Mouse (Mus musculus) liver, adult 2 months (tissue): Measurements from ENCODE around the gene Med21. TPM values are rescaled to one million over a fixed set of nuclear protein-coding genes. Genes with fewer than 3 reads are reported as not detected.

ENCODE experiments used
- DNase-seq: peaks from one replicate; pipeline ENCODE4 v3.0.0-alpha.2; 2011; ENCODE audit warnings: low read depth, low spot score; ENCODE audit errors: extremely low read depth
- H3K27ac ChIP-seq: fragments of 200-500 bp; replicated peaks from 2 replicates; pipeline ENCODE4 v1.5.1; 2012; ENCODE audit warnings: low read depth, mild to moderate bottlenecking, control low read depth, inconsistent platforms, low read length; ENCODE audit not compliant: insufficient read depth
- H3K27me3 ChIP-seq: fragments of 200-500 bp; 2 replicates; pipeline ENCODE4 v1.6.1; 2012; ENCODE audit warnings: mild to moderate bottlenecking, moderate library complexity, low read length, inconsistent platforms; ENCODE audit not compliant: control insufficient read depth, insufficient read depth
- H3K36me3 ChIP-seq: fragments of 200-500 bp; 2 replicates; pipeline ENCODE4 v1.6.1; 2012; ENCODE audit warnings: low read length, inconsistent platforms; ENCODE audit not compliant: control insufficient read depth, insufficient read depth
- H3K4me1 ChIP-seq: fragments of 200-500 bp; 2 replicates; pipeline ENCODE4 v1.6.1; 2011; ENCODE audit warnings: low read length; ENCODE audit not compliant: control insufficient read depth, insufficient read depth
- H3K4me3 ChIP-seq: fragments of 200-500 bp; 2 replicates; pipeline ENCODE4 v1.5.1; 2011; ENCODE audit warnings: low read depth, mild to moderate bottlenecking, control low read depth, low read length, moderate library complexity; ENCODE audit not compliant: insufficient read depth
- H3K79me2 ChIP-seq: fragments of 200-500 bp; 2 replicates; pipeline ENCODE4 v1.6.1; 2012; ENCODE audit warnings: inconsistent platforms, mild to moderate bottlenecking, low read length, moderate library complexity; ENCODE audit not compliant: control insufficient read depth, insufficient read depth
- H3K9ac ChIP-seq: fragments of 200-500 bp; 2 replicates; pipeline ENCODE4 v1.6.1; 2012; ENCODE audit warnings: low read depth, mild to moderate bottlenecking, control low read depth, inconsistent platforms, low read length
- CTCF ChIP-seq: fragments of 200-500 bp; IDR thresholded peaks from 2 replicates; pipeline ENCODE4 v1.5.1; 2011; ENCODE audit warnings: low read depth, low read length, control low read depth
- POLR2A ChIP-seq: fragments of 200-500 bp; IDR thresholded peaks from 2 replicates; pipeline ENCODE4 v1.6.1; 2011; ENCODE audit warnings: low read length, control low read depth; ENCODE audit not compliant: insufficient read depth; ENCODE audit errors: extremely low read depth
- WGBS: fragments of 180-500 bp; shearing (Covaris S2); methylation state at CpG from one replicate; pipeline ENCODE4 v1.1.7; 2018; 5-methylcytosine and 5-hydroxymethylcytosine counted together
- polyA plus RNA-seq: library from polyadenylated mRNA; depleted of rRNA; stranded (reverse); fragments of >200 nt; gene quantifications from 2 replicates; pipeline ENCODE4 v1.2.3, GENCODE M21; 2012
- total RNA-seq: library from RNA; depleted of rRNA; stranded (reverse); fragments of >200 nt; gene quantifications from 2 replicates; pipeline ENCODE4 v1.2.3, GENCODE M21; 2014

Med21 gene
- total and polyA plus RNA-seq, 2 experiments, result 35.0 to 42.9 TPM

DNA sequence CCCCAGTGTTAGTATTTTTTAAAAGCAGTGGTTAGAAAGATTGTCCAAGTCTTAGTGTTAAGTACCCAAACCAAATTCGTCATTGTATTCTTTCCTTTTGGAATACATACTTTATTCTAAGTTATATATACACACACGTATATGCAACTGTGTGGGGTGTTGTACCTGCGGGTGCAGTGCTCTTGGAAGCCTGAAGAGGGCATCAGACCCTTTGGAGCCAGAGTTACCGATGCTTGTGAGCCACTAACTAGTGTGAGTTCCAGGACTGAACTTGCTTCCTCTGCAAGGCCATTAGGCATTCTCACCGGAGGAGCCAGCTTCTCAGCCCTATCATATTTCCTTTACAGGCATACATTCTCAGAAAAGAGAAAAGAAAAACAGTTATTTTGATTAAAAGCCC, 20.3 kb downstream of the Med21 start:
- Histone ChIP-seq H3K27ac (no peak overlapping the region), H3K9ac (no peak overlapping the region), H3K79me2 (no peaks in the 10 kb centered on the region), H3K4me1 (peaks cover 5% of the 10 kb centered on the region), H3K27me3 (no peaks in the 10 kb centered on the region), H3K4me3 (no peak overlapping the region), H3K36me3 (no peaks in the 10 kb centered on the region)
- 30% methylated on average over 5 of the region's 5 CpGs for WGBS
- TF ChIP-seq CTCF, result peak; percentile 89
- TF ChIP-seq POLR2A, result no peak
- peak; percentile 66 for DNase-seq

DNA sequence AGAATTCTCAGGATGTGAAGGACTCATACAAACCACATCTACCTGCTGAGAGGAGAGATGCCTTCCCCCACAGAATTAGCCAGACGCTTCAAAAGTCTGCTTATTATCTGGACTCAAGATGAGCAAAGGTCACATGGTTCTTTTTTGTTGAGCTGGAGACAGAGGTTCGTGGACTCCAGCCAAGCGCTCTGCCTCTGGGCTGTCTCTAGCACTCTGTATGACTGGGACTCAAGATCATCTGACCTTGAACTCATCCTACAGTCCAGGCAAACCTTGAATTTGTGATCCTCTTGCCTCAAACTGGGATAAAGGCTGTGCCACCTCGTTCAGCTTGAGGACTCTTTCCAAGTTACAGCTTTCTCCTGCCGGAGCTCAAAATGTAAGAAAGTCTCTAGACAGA, 21.8 kb downstream of the Med21 start:
- Histone ChIP-seq H3K9ac (no peak overlapping the region), H3K27ac (peak overlapping the region; percentile 69; the same call in 1 of the 2 replicates), H3K79me2 (no peaks in the 10 kb centered on the region), H3K27me3 (no peaks in the 10 kb centered on the region), H3K4me1 (peaks cover 5% of the 10 kb centered on the region), H3K4me3 (no peak overlapping the region), H3K36me3 (no peaks in the 10 kb centered on the region)
- TF ChIP-seq POLR2A (no peak), CTCF (no peak)
- peak; percentile 74 for DNase-seq
- WGBS, result 40% methylated on average over 5 of the region's 5 CpGs

GRCm38 (mm10) chr6:146664917-146665316, 22.6 kb downstream of the Med21 start:
- Histone ChIP-seq H3K27ac (peak overlapping the region; percentile 69), H3K27me3 (no peaks in the 10 kb centered on the region), H3K4me3 (no peak overlapping the region), H3K79me2 (no peaks in the 10 kb centered on the region), H3K36me3 (no peaks in the 10 kb centered on the region), H3K4me1 (peaks cover 5% of the 10 kb centered on the region), H3K9ac (no peak overlapping the region)
- no peak for TF ChIP-seq CTCF
- TF ChIP-seq POLR2A, result no peak
- WGBS, result 20% methylated on average over 5 of the region's 5 CpGs
- peak; percentile 84 for DNase-seq

DNA sequence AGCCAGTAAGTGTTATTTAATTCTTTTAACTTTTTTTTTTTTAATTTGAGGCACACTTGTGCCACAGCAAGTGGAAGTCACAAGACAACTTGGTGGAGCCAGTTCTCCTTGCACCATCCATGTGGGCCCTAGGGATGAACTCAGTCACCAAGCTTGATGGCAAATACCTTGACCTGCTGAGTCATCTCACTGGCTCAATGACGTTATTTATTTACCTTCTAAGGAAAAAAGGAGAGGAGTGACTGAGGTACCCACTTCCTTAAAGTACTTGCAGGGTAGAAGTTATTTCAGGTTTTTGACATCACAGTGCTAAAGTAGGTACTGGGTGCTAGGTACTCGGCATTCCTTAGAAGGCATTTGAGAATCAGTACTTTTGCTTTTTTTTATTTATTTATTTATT, 23.1 kb downstream of the Med21 start:
- Histone ChIP-seq H3K27me3 (no peaks in the 10 kb centered on the region), H3K4me1 (peaks cover 5% of the 10 kb centered on the region), H3K79me2 (no peaks in the 10 kb centered on the region), H3K4me3 (no peak overlapping the region), H3K36me3 (no peaks in the 10 kb centered on the region), H3K9ac (no peak overlapping the region), H3K27ac (no peak overlapping the region)
- 59% methylated on average over 2 of the region's 2 CpGs for WGBS
- DNase-seq, result peak; percentile 35
- no peak for TF ChIP-seq POLR2A
- TF ChIP-seq CTCF, result no peak

DNA sequence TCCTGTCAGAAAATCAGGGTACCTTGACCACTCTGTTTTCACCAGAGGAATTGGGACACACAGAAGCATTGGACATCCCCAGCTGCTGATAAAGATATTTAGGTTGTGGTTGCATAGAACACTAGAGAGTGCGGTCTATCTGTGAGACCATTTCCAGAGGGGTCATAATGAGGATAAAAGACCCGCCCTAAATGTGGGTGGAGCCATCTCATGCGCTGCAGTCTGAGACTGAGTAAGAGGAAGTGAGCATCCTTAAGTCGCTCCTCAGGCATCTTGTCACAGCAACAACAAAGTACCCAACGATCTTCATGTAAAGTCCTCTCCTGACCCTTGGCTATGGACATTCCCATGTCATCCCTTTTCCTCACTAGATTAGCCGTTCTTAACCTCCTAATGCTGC, 24.5 kb downstream of the Med21 start:
- H3K4me1 ChIP-seq, result peaks cover 5% of the 10 kb centered on the region
- TF ChIP-seq CTCF (no peak), POLR2A (no peak)
- H3K9ac ChIP-seq, result no peak overlapping the region
- H3K79me2 ChIP-seq, result no peaks in the 10 kb centered on the region
- DNase-seq, result no peak
- no peak overlapping the region for H3K27ac ChIP-seq
- no peaks in the 10 kb centered on the region for H3K36me3 ChIP-seq
- 80% methylated on average over 6 of the region's 6 CpGs for WGBS
- no peak overlapping the region for H3K4me3 ChIP-seq
- H3K27me3 ChIP-seq, result no peaks in the 10 kb centered on the region

DNA sequence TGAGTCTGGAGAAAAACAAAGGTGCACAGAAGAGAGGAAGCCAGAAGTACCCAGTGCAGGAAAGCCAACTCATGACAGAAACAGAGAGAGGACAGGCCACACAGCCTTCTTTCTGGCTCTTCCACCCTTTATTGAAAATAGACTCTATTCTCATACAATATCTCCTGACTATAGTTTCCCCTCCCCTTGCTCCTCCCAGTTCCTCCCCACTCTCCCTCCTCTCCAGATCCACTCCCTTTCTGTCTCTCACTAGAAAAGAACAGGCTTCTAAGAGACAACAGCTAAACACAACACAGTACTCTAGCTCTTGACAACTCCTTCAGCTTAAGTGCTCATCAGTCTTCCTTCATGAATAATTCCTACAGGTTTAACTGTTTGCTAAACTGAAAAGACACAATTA, 26.3 kb downstream of the Med21 start:
- no peak overlapping the region for H3K4me3 ChIP-seq
- no peak for DNase-seq
- no peak overlapping the region for H3K9ac ChIP-seq
- H3K27ac ChIP-seq, result no peak overlapping the region
- no peaks in the 10 kb centered on the region for H3K27me3 ChIP-seq
- H3K79me2 ChIP-seq, result no peaks in the 10 kb centered on the region
- peaks cover 5% of the 10 kb centered on the region for H3K4me1 ChIP-seq
- no peaks in the 10 kb centered on the region for H3K36me3 ChIP-seq
- TF ChIP-seq CTCF, result no peak
- no peak for TF ChIP-seq POLR2A
